Mouse (Mus musculus): ENCODE measurements around the gene Mb21d2. TPM values are rescaled to one million over a fixed set of nuclear protein-coding genes. Genes with fewer than 3 reads are reported as not detected.
A peak's percentile ranks its signal among the peaks of the same experiment; 100 is the strongest.

The Mb21d2 gene
- 5.8 and 6.6 TPM in 2 replicates for polyA plus RNA-seq (2016; fragmentation: Nextera tagmentation; extraction: Ambion mirVana)

DNA sequence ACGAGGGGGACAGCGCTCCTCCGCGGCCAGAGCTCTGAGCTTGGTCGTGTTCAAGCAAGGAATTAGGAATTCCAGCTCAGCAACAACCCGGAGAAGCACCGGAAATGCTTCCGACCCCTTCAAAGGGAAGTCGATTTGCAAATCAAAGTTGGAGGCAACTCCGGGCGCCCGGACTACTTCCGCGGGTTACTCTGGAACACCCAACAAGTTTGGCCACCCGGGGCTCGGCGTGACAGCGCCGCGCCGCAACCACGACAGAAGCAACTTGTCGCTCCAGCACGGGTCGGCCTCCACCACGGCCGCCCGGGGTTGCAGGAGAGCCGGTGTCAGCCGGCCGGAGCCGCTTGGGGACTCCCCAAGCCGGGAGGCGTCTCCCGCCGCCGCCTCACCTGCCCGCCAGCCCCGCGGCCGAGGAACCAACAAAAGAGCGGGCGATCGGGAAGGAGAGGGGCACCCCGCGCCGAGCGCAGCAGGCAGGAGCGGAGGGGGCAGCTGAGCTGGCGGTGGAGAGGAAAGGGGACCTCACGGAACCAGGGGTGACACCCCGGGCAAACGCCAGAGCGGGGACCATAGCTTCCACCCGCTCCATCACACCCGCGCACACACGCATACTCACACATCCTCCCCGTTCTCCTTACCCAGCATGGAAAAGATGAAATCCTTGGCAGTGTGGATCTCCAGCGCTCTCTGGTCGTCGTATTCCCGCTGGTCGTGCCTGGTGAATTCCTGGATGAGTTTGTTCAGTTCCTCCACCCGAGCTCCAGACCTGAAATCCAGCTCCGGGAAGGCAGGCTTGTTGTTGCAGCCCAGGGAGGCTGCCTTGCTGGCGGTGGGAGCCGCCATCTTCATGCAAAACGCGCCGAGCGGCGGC, at the start of gene Mb21d2:
Gene Mb21d2 (minus strand): TSS at position 859 of the 871 bp plus-strand sequence.
- H3K27ac ChIP-seq = peak within 1 kb of the TSS; percentile 89
- peak within 1 kb of the TSS; percentile 88 for H3K9ac ChIP-seq
- peaks cover 33% of the 10 kb centered on the region for H3K27me3 ChIP-seq
- peaks cover 42% of the 10 kb centered on the region for H3K4me1 ChIP-seq
- no peaks in the 10 kb centered on the region for H3K36me3 ChIP-seq (replicated peaks)
- ATAC-seq (ENCODE audit: low FRiP score) = peak; percentile 50
- no peaks in the 10 kb centered on the region for H3K9me3 ChIP-seq
- H3K4me3 ChIP-seq (replicated peaks) = peak within 1 kb of the TSS; percentile 80
- WGBS = under 1% methylated on average over 67 of the region's 73 CpGs
- peak within 1 kb of the TSS; percentile 85 for H3K4me2 ChIP-seq

DNA sequence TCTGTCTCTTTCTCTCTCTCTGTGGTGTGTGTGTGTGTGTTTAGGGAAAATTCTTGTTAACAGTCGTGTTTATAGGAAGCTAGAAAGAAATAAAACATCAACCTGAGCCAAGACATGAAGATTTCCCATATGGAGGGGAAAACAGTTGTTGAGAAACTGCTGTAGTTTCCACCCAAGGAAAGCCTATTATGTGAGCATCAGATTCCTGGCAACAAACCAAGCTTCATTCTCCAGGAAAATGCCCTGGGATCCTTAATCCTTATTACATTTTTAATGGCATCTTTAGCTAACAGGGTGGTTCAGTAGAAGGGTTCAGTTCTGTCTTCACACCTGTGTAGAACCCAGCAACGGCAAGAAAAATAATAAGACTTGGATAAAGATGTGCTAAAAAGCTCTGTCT, 36.8 kb upstream of the Mb21d2 start:
- no peak overlapping the region for H3K4me3 ChIP-seq (replicated peaks)
- ATAC-seq (ENCODE audit: low FRiP score) = no peak
- no peaks in the 10 kb centered on the region for H3K27me3 ChIP-seq
- H3K4me2 ChIP-seq = no peak overlapping the region
- no peak overlapping the region for H3K9ac ChIP-seq
- H3K4me1 ChIP-seq = no peaks in the 10 kb centered on the region
- H3K9me3 ChIP-seq = no peaks in the 10 kb centered on the region
- H3K27ac ChIP-seq = no peak overlapping the region
- 70% methylated on average over 2 of the region's 2 CpGs for WGBS
- H3K36me3 ChIP-seq (replicated peaks) = no peaks in the 10 kb centered on the region

DNA sequence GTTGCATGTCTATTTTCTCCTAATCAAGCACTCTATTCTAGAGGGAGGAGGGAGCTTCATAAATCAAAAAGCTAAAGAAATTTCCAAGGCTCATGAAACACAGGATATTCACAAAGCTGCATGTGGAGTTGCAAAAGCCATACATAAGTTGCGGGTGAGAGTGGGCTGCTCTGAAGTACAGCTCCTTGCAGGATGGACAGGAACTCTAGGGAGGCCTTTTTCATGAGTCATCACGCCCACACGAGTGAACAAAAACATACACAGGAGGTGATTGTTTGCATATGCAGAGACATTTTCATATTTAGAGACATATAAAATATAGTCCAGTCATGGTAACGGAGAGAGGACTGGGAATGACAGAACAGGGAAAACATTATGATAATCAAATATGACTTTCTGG, 34.6 kb upstream of the Mb21d2 start:
- Histone ChIP-seq H3K36me3 (replicated peaks) (no peaks in the 10 kb centered on the region), H3K27me3 (no peaks in the 10 kb centered on the region), H3K9me3 (no peaks in the 10 kb centered on the region), H3K4me3 (replicated peaks) (no peak overlapping the region), H3K27ac (no peak overlapping the region), H3K9ac (no peak overlapping the region), H3K4me1 (no peaks in the 10 kb centered on the region), H3K4me2 (no peak overlapping the region)
- no peak for ATAC-seq (ENCODE audit: low FRiP score)
- WGBS = 87% methylated on average over 4 of the region's 4 CpGs

DNA sequence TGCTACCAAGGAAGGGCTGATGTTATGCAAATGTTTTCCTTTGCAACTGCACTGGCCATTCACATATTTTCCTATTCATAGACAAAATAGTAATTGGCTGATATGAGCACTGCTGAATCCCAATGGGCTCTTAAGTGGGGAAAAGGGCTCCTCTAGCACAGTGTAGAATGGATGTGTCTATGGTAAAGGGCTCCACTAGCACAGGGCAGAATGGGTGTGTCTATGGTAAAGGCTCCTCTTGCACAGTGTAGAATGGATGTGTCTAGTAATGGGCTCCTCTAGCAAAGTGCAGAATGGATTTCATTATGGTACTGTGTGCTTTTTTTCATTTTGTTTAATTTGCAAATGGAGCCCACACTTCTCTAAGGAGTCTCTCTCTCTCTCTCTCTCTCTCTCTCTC, 33.5 kb upstream of the Mb21d2 start:
- no peaks in the 10 kb centered on the region for H3K4me1 ChIP-seq
- H3K9ac ChIP-seq = no peak overlapping the region
- H3K27ac ChIP-seq = no peak overlapping the region
- no peak for ATAC-seq (ENCODE audit: low FRiP score)
- H3K9me3 ChIP-seq = no peaks in the 10 kb centered on the region
- no peaks in the 10 kb centered on the region for H3K27me3 ChIP-seq
- no peak overlapping the region for H3K4me3 ChIP-seq (replicated peaks)
- H3K4me2 ChIP-seq = no peak overlapping the region
- H3K36me3 ChIP-seq (replicated peaks) = no peaks in the 10 kb centered on the region

DNA sequence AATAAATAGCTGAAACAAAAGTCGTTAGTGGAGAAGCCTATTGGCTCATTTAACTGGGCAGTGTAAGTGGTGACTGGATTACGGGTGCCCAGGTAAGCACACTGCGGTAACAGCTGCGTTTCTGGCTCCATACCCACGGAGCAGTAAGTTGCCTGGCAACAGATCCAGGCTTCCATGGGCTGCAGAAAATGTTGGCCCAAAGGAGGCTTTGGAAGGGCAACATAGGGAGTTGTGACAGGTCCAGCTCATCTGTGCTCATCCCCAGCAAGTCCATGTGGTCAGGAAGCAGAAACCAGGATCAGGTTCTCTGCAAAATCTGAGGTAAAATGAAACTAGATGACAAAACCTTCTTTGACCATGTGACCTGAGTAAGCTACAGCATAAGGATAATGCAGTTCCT, 20.3 kb upstream of the Mb21d2 start:
- no peaks in the 10 kb centered on the region for H3K9me3 ChIP-seq
- H3K4me1 ChIP-seq = no peaks in the 10 kb centered on the region
- H3K36me3 ChIP-seq (replicated peaks) = no peaks in the 10 kb centered on the region
- H3K27ac ChIP-seq = no peak overlapping the region
- no peak overlapping the region for H3K4me2 ChIP-seq
- no peak for ATAC-seq (ENCODE audit: low FRiP score)
- no peak overlapping the region for H3K4me3 ChIP-seq (replicated peaks)
- H3K27me3 ChIP-seq = no peaks in the 10 kb centered on the region
- H3K9ac ChIP-seq = no peak overlapping the region
- 75% methylated on average over 5 of the region's 5 CpGs for WGBS

DNA sequence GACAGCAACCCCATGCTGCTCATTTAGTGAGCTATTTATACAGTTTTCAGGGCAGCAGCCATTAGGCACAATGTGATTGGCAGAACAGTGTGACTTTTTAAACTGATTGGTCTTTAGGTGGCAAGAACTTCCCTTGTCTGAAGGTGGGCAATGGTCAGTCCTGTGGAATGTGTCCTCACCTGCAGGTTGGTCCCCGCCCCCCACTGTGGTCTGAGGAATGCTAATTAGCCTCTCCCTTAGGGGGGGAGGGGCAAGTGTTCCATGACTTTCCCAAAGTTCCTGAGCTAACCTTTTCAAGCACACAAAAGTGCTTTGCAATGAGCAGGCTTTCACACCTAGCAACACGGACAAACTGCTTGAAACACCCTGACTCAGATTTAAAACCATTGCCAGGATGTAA, 13.8 kb upstream of the Mb21d2 start:
- Histone ChIP-seq H3K9ac (no peak overlapping the region), H3K4me1 (no peaks in the 10 kb centered on the region), H3K36me3 (replicated peaks) (no peaks in the 10 kb centered on the region), H3K9me3 (no peaks in the 10 kb centered on the region), H3K27ac (no peak overlapping the region), H3K4me3 (replicated peaks) (no peak overlapping the region), H3K4me2 (no peak overlapping the region), H3K27me3 (no peaks in the 10 kb centered on the region)
- ATAC-seq (ENCODE audit: low FRiP score) = no peak
- 59% methylated on average over 2 of the region's 2 CpGs for WGBS

DNA sequence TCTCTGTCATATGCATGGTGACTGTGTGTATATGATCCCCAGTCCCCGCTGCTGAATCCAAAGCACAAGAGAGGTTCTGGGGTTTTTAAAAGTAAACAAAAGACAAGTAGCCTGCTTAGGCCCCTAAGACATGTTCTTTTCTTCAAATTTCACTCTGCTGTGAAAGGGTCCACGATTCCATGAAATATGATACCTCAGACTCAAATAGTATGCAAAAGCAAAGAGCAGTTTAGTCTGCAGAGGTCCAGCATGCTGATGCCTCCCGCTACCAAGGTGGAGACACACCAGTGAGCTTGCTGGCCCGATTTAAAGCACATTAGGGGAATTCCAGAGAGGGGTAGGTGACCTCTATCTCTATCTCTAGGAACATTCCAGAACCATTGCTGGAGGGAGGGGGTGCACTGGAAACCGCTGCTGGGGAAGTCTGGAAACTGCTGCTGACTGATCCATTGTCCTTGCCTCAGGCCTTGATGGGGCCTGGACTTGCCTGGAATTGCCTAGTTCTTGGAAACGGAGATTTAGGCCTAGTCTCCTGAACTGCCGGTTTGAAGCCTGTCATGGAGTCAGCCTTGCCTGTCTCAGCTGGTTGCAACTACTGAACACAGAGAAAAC, 6.8 kb upstream of the Mb21d2 start:
- 68% methylated on average over 7 of the region's 7 CpGs for WGBS

DNA sequence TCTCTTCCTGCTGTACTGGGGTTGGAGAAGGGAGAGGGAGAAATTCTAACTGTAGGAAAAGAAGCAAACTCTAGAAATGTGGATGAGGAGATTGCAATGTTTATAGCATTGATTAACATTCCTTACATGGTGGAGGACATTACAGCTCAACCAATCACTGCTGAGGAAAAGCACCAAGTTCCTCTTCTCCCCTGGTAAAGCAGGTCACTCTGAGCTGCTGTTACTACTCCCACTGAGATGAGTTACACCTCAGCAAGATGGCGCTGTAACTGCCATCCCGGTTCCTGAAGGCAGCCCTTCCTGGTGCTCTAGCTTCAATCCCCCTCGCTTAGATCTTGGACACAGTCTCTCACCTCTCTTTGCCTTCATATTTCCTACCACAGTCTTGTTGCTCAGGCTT, 6.2 kb upstream of the Mb21d2 start:
- no peak overlapping the region for H3K27ac ChIP-seq
- 76% methylated on average over 3 of the region's 3 CpGs for WGBS
- peaks cover 18% of the 10 kb centered on the region for H3K27me3 ChIP-seq
- no peak overlapping the region for H3K4me3 ChIP-seq (replicated peaks)
- H3K36me3 ChIP-seq (replicated peaks) = no peaks in the 10 kb centered on the region
- no peak overlapping the region for H3K4me2 ChIP-seq
- H3K9ac ChIP-seq = no peak overlapping the region
- H3K4me1 ChIP-seq = no peaks in the 10 kb centered on the region
- no peak for ATAC-seq (ENCODE audit: low FRiP score)
- H3K9me3 ChIP-seq = no peaks in the 10 kb centered on the region

More for the DNA sequence above, 6.8 kb upstream of the Mb21d2 start:
- Histone ChIP-seq H3K36me3 (replicated peaks) (no peaks in the 10 kb centered on the region), H3K27me3 (peaks cover 12% of the 10 kb centered on the region), H3K4me2 (no peak overlapping the region), H3K4me3 (replicated peaks) (no peak overlapping the region), H3K9ac (no peak overlapping the region), H3K27ac (no peak overlapping the region), H3K4me1 (no peaks in the 10 kb centered on the region), H3K9me3 (no peaks in the 10 kb centered on the region)
- no peak for ATAC-seq (ENCODE audit: low FRiP score)

DNA sequence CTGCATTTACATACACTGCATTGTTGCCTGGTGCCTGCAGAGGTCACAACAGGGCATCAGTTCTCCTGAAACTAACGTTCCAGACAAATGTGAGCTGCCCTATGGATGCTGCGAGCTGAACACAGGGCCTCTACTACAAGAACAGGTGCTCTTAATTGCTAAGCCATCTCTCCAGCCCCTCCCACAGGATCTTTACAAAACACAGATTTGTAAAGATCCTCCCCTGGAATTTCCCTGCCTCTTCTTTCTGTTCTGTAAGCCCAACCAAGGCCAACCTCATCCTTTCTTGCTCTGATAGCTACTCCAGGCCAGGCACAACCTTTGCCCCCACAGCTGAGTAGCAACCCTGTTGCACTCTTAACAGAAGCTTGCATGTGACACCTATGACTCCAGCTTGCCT, 1.7 kb upstream of the Mb21d2 start:
- Histone ChIP-seq H3K9me3 (no peaks in the 10 kb centered on the region), H3K4me1 (peaks cover 26% of the 10 kb centered on the region), H3K9ac (no peak overlapping the region), H3K27ac (no peak overlapping the region), H3K4me2 (no peak overlapping the region), H3K36me3 (replicated peaks) (no peaks in the 10 kb centered on the region), H3K27me3 (peaks cover 22% of the 10 kb centered on the region), H3K4me3 (replicated peaks) (no peak overlapping the region)
- no peak for ATAC-seq (ENCODE audit: low FRiP score)
- 57% methylated on average over 2 of the region's 2 CpGs for WGBS

DNA sequence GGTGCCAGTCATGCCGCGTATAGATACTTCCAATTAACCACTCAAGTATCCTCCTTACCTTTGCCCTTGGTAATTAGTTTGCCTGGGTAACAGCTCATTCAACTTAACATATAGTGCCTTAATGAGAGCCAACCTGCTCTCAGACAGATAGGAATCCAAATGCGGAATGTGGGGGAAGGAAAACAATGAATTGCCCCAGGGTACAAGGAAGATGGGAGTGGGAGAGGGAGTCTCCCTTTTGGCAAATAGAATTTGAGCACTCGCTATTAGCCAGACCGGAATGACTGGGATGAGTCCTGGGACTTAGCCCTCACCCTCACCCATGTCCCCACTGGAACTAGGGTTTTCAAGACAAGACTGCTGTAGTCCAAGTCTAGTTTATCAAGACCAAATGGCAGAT, 953 bp upstream of the Mb21d2 start:
- H3K9ac ChIP-seq = no peak overlapping the region; the same call in 1 of the 2 replicates
- no peak for ATAC-seq (ENCODE audit: low FRiP score)

DNA sequence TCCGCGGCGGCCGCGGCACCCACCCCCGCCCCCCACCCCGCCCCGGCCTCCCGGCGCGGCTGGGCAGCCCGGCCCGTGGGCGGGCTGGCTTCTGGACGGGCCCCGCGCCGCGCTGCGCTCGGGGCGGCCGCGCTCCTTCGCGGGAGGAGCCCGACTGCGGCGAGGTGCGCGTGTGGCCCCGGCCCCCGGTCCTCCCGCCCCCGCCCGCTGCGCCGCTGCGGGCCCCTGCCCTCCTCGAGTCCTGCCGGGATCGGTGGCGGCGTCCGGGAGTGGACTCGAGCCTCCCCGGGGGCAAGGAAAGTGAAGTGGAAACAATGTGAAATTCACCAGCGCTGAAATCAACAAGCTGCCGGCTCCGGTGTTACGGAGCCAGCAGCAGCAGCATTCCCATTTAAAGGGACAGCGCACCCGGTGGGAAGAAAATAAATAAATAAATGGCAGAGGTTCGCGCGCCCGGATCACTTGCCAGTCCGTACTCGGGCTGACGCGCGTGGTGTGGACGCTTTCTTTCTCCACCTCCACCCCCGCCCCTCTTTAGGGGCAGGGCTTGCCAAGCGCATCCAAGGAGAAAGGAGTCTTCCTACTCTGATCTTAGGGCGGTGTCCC, 316 bp upstream of the Mb21d2 start:
- Histone ChIP-seq H3K27ac (peak overlapping the region; percentile 89), H3K4me2 (peak overlapping the region; percentile 85), H3K9ac (peak overlapping the region; percentile 88), H3K27me3 (peaks cover 30% of the 10 kb centered on the region), H3K4me1 (peaks cover 34% of the 10 kb centered on the region), H3K36me3 (replicated peaks) (no peaks in the 10 kb centered on the region), H3K4me3 (replicated peaks) (peak overlapping the region; percentile 80), H3K9me3 (no peaks in the 10 kb centered on the region)
- WGBS = under 1% methylated on average over 54 of the region's 66 CpGs
- peak; percentile 72 for ATAC-seq (ENCODE audit: low FRiP score)

More for the DNA sequence above, 953 bp upstream of the Mb21d2 start:
- Histone ChIP-seq H3K36me3 (replicated peaks) (no peaks in the 10 kb centered on the region), H3K9me3 (no peaks in the 10 kb centered on the region), H3K27ac (no peak overlapping the region), H3K27me3 (peaks cover 23% of the 10 kb centered on the region), H3K4me1 (peaks cover 30% of the 10 kb centered on the region), H3K4me2 (peak overlapping the region; percentile 85), H3K4me3 (replicated peaks) (peak overlapping the region; percentile 80)
- WGBS = 4% methylated on average over 5 of the region's 5 CpGs

DNA sequence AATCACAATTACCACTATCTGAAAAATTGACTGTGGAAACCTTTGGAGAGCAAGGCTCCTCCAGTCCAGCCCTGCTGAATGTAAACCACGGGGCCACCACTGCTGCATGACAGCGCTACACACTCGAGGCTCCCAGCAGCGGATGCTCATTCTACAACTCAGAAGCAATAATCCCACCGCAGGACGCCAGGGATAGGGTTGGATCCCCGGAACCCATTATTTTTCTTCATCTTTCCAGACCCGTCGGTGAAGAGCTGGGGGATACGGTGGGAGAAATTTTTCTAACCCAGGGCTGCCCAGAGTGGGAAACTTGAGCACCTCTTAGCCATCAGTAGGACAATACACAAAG, 1.0 kb downstream of the Mb21d2 start:
- Histone ChIP-seq H3K4me1 (peaks cover 42% of the 10 kb centered on the region), H3K9me3 (no peaks in the 10 kb centered on the region), H3K4me2 (peak overlapping the region; percentile 85), H3K9ac (peak overlapping the region; percentile 88), H3K36me3 (replicated peaks) (no peaks in the 10 kb centered on the region), H3K27me3 (peaks cover 33% of the 10 kb centered on the region), H3K4me3 (replicated peaks) (peak overlapping the region; percentile 80), H3K27ac (peak overlapping the region; percentile 89; the same call in 1 of the 2 replicates)
- peak; percentile 27; the same call in 1 of the 2 replicates for ATAC-seq (ENCODE audit: low FRiP score)
- under 1% methylated on average over 10 of the region's 10 CpGs for WGBS
